Mouse (Mus musculus) intestine, embryonic 14.5 days (tissue): ENCODE results near the gene Coq7. TPM values are rescaled to one million over a fixed set of nuclear protein-coding genes. Genes with fewer than 3 reads are reported as not detected.

Experiments
- ATAC-seq: fragments of 200-750 bp; cut with Nextera tagmentation; replicated peaks from 2 replicates; pipeline ENCODE4 v1.8.0; 2017; ENCODE audit warnings: low read depth, moderate number of reproducible peaks, moderate TSS enrichment, moderate library complexity; ENCODE audit not compliant: low FRiP score, low TSS enrichment
- DNase-seq: peaks from one replicate; pipeline ENCODE4 v3.0.0-alpha.2; 2018; ENCODE audit warnings: low spot score
- H3K27ac ChIP-seq: fragments of 300-500 bp; sonication (generic); 2 replicates; pipeline ENCODE4 v1.5.1; 2014; ENCODE audit warnings: low read depth, mild to moderate bottlenecking, control low read depth
- H3K27me3 ChIP-seq: fragments of 300-500 bp; sonication (generic); replicated peaks from 2 replicates; pipeline ENCODE4 v1.6.1; 2014; ENCODE audit warnings: low read length, control low read depth; ENCODE audit not compliant: control insufficient read depth, insufficient read depth
- H3K36me3 ChIP-seq: fragments of 300-500 bp; sonication (generic); 2 replicates; pipeline ENCODE4 v1.6.1; 2014; ENCODE audit warnings: low read length, control low read depth; ENCODE audit not compliant: control insufficient read depth, insufficient read depth
- H3K4me1 ChIP-seq: fragments of 300-500 bp; sonication (generic); replicated peaks from 2 replicates; pipeline ENCODE4 v1.6.1; 2014; ENCODE audit warnings: low read length, control low read depth, mixed read lengths; ENCODE audit not compliant: control insufficient read depth, insufficient read depth
- H3K4me2 ChIP-seq: fragments of 300-500 bp; sonication (generic); 2 replicates; pipeline ENCODE4 v1.6.1; 2014; ENCODE audit warnings: low read length
- H3K4me3 ChIP-seq: fragments of 300-500 bp; sonication (generic); 2 replicates; pipeline ENCODE4 v1.5.1; 2014; ENCODE audit warnings: low read depth, low read length, control low read depth, mixed read lengths
- H3K9ac ChIP-seq: fragments of 300-500 bp; sonication (generic); 2 replicates; pipeline ENCODE4 v1.6.1; 2014; ENCODE audit warnings: mild to moderate bottlenecking, low read length
- H3K9me3 ChIP-seq: fragments of 300-500 bp; sonication (generic); 2 replicates; pipeline ENCODE4 v1.6.1; 2016; ENCODE audit warnings: low read length, control low read depth; ENCODE audit not compliant: control insufficient read depth
- WGBS: fragments of 180-500 bp; shearing (Covaris S2); extraction: QIAGEN DNeasy Blood & Tissue Kit; methylation state at CpG from one replicate; pipeline ENCODE4 v1.1.7; 2014; 5-methylcytosine and 5-hydroxymethylcytosine counted together
- polyA plus RNA-seq: library from polyadenylated mRNA; unstranded; fragments of >200 nt; fragmentation: Nextera tagmentation; extraction: Ambion mirVana; gene quantifications from 2 replicates; pipeline ENCODE4 v1.2.1, GENCODE M21; 2014

Gene Coq7
- polyA plus RNA-seq, 1 experiment from 2014 or later = 139 TPM

DNA sequence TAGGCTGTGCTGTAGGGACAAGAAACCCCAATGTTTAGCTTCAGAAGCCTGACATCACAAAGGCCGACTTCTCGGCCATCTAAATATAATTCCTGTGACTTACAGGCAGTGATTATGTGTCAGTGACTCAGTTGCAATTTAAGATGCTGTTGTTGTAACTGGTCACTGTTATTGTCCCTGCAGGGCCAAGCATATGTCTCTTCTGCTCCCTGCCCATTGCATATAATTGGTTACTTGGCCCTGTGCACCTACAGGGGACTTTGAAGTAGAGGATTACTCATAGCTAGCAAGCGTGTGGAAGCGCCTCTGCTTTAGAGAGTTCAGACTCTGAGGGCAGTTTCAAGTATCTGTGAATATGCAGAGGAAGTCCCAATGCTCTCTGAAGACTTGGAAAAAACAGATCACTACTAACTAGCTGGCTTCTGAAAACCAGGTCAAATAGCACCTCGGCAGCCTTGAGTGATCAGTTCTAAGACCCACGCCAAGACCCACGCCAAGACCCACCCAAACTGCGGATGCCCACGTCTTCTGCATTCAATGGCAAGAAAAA is 52.9 kb downstream of the Coq7 start:
- no peak overlapping the region for H3K4me3 ChIP-seq
- no peak overlapping the region for H3K4me2 ChIP-seq
- 84% methylated on average over 9 of the region's 9 CpGs for WGBS
- H3K27me3 ChIP-seq = no peaks in the 10 kb centered on the region
- ATAC-seq (no peak), DNase-seq (no peak)
- H3K36me3 ChIP-seq = peaks cover 7% of the 10 kb centered on the region
- no peaks in the 10 kb centered on the region for H3K9me3 ChIP-seq
- no peak overlapping the region for H3K9ac ChIP-seq
- no peak overlapping the region for H3K27ac ChIP-seq
- peaks cover 16% of the 10 kb centered on the region for H3K4me1 ChIP-seq

DNA sequence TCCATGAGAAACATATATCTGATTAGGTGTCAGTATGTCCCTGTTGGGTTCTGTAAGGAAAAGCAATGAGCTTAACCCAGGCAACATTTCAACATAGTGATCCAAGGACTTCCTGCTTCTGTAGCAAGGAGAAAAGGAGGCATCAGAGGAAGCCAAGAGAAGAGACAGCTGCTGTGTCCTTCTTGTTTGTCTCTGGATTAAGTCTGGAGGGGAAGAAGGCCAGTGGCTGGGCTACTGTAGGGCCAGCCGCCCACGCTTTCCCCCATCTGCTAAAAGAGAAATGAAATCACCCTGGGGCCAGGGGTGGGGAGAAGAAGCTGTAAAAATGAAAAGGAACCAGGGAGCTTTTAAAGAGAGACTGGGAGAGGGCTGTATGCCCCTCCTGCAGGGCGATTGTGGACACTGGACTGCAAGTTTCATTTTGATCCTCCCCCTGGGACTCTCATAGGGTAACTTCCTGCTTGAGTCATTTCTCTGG is 54.3 kb downstream of the Coq7 start:
- H3K27me3 ChIP-seq = no peaks in the 10 kb centered on the region
- H3K9ac ChIP-seq = no peak overlapping the region
- WGBS = 27% methylated on average over 3 of the region's 3 CpGs
- H3K36me3 ChIP-seq = no peaks in the 10 kb centered on the region
- no peak for ATAC-seq
- H3K4me1 ChIP-seq = peaks cover 16% of the 10 kb centered on the region
- no peak overlapping the region for H3K4me2 ChIP-seq
- H3K27ac ChIP-seq = peak overlapping the region; percentile 48
- DNase-seq = peak; percentile 65
- no peaks in the 10 kb centered on the region for H3K9me3 ChIP-seq
- no peak overlapping the region for H3K4me3 ChIP-seq

DNA sequence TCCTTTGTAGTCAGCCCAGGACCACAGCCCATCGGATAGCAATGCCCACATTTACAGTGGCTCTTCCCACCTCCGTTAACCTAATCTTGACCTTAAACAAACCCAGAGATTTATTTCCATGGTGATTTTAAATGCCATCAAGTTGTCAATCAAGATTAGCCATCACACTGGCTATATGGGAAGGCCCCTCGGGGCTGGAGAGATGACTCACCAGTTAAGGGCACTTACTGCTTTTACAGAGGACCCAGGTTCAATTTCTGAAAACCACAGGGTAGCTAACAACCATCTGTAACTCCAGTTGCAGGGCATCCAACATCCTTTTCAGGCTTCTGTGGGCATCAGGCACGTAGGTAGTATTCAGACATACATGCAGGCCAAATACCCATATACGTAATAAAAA is 56.7 kb downstream of the Coq7 start:
- Histone ChIP-seq H3K9ac (no peak overlapping the region), H3K27me3 (no peaks in the 10 kb centered on the region), H3K4me1 (peaks cover 16% of the 10 kb centered on the region), H3K4me2 (no peak overlapping the region), H3K9me3 (no peaks in the 10 kb centered on the region), H3K27ac (no peak overlapping the region), H3K4me3 (no peak overlapping the region), H3K36me3 (no peaks in the 10 kb centered on the region)
- DNase-seq = no peak
- 54% methylated on average over 5 of the region's 5 CpGs for WGBS
- ATAC-seq = no peak

DNA sequence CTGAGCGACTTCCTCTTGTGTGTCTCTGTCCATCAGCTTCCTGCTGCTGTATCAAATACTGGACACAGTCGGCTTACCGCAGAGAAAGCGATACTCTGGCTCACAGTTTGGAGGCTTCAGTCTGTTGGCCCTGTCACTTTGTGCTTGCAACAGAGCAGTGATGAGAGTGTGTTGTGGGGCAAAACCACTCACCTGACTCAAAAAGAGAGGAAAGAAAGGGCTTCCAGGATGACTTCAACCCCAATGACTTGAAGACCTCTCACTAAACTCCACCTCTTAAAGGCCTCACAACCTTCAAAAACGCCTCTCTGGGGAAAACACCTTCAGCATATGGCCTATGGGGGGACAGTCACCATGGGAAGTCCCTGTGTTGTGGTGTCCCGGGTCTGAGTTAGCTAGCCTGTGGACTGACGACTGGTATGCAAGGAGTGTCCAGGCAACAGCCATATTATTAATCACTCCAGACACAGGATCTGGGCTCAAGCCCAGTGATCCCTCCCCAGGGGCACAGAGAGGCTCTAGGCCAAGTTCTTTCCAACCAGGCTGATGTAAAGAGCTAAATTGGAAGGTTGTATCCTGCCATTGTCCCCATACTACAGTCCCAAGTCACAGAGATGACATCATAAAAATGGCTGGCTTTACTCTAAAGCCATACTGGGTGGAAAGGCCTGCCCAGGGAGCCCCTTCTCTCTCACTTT is 58.0 kb downstream of the Coq7 start:
- Histone ChIP-seq H3K9ac (no peak overlapping the region), H3K36me3 (no peaks in the 10 kb centered on the region), H3K4me2 (no peak overlapping the region), H3K9me3 (no peaks in the 10 kb centered on the region), H3K27me3 (no peaks in the 10 kb centered on the region), H3K27ac (no peak overlapping the region), H3K4me1 (peaks cover 22% of the 10 kb centered on the region), H3K4me3 (no peak overlapping the region)
- no peak for DNase-seq
- WGBS = 85% methylated on average over 7 of the region's 7 CpGs
- no peak for ATAC-seq

DNA sequence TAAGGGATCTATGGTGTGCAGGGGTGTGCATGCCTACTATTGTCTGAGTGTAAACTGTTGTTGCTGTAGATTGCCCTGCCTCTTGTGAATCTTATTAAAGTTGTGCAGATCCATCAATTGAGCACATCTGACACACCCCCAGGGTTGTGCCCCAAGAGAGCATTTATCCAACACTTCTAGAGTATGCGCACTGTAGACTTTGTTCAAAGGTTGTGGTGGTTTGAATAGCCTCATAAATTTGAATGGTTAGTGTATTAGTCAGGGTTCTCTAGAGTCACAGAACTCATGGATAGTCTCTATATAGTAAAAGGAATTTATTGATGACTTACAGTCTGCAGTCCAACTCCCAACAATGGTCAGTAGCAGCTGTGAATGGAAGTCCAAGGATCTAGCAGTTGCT is 60.3 kb downstream of the Coq7 start:
- 81% methylated on average over 1 of the region's 1 CpGs for WGBS
- no peak for ATAC-seq
- H3K36me3 ChIP-seq = no peaks in the 10 kb centered on the region

DNA sequence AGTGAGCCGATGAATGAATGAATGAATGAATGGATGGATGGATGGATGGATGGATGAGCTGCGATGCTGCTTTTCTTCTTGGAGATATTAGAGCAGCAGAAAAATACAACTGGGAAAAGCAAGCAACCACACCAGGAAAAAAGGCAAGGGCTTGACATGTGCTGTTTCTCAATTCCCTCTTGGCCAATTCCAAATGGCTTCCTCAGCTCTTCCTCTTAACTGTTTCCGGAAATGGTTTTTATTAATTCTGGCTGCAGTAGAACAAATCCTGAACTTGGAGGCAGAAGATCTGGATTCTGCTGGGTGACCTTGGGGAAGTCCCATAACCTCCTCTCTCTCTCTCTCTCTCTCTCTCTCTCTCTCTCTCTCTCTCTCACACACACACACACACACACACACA is 65.1 kb downstream of the Coq7 start:
- Histone ChIP-seq H3K36me3 (no peaks in the 10 kb centered on the region), H3K27ac (no peak overlapping the region), H3K9ac (no peak overlapping the region), H3K4me1 (peaks cover 16% of the 10 kb centered on the region), H3K27me3 (no peaks in the 10 kb centered on the region), H3K4me2 (no peak overlapping the region), H3K4me3 (no peak overlapping the region), H3K9me3 (no peaks in the 10 kb centered on the region)
- WGBS = 89% methylated on average over 3 of the region's 3 CpGs
- ATAC-seq = no peak
- DNase-seq = no peak

More for the DNA sequence above, 60.3 kb downstream of the Coq7 start:
- Histone ChIP-seq H3K4me3 (no peak overlapping the region), H3K9me3 (no peaks in the 10 kb centered on the region), H3K27ac (no peak overlapping the region), H3K27me3 (no peaks in the 10 kb centered on the region), H3K9ac (no peak overlapping the region), H3K4me1 (peaks cover 10% of the 10 kb centered on the region), H3K4me2 (no peak overlapping the region)
- DNase-seq = no peak

DNA sequence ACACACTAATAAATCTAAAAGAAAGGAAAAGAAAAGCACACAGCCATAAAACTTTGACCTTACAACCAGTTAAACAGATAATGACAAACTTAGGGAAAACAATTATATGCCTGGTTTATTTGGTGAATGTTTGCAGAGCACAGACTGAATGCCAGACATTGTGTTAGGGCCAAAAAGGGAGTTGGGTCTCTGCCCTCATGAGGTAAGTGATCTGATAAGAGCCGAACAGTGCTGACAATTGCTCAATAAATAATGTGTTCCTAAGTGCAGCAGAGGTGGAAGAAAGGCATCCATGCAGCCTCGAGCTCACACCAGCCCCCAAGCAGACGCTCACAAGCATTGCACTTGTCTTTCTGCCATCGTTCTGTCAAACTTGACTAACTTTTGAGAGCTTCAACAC is 68.7 kb downstream of the Coq7 start:
- 16% methylated on average over 4 of the region's 4 CpGs for WGBS
- Histone ChIP-seq H3K9ac (no peak overlapping the region), H3K27me3 (no peaks in the 10 kb centered on the region), H3K27ac (no peak overlapping the region), H3K4me1 (peaks cover 22% of the 10 kb centered on the region), H3K36me3 (no peaks in the 10 kb centered on the region), H3K4me2 (no peak overlapping the region), H3K4me3 (no peak overlapping the region), H3K9me3 (no peaks in the 10 kb centered on the region)
- ATAC-seq (no peak), DNase-seq (peak; percentile 52)

DNA sequence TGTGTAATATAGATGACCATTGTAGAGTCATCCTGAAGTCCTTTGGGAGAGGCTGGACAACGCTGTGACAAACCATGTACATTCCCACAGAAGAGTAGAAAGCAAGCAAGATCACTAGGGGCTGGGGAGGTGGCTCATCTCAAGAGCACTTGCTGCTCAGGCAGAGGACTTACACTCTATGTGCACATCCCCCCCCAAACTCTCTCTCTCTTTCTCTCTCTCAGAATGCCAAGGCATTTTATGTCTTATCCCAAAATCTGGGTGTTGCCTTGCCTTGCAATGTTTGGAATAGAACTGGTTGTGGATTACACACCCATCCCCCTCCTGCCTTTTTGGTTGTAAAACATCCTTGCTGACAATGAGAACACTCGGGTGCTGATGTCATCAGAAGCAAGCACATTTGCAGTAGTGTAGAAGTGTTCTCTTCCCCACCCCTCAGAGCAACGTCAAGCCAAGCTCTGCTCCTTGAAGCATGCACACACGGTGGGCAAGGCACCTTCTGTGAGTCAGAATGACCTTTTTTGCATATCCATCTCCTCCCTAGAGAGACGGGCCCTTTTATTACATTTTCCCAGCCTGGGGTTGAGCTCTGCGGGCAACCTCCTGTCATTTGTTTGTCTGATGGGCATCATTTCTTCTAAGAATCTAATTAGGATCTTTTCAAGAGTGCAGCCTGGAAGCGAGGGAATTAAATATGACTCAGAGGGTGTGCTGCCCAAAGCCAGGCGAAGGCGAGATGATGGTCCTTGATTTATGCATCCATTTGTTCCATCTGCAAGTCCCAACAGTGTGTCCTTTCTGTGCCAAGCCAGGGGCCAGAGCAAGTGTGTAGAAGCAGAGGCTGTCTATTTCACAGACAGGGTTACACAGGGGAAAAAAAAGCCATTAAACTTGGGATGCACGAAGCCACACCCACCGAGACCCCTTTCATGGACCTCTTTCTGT is 70.1 kb downstream of the Coq7 start:
- Histone ChIP-seq H3K4me3 (no peak overlapping the region), H3K27me3 (no peaks in the 10 kb centered on the region), H3K9ac (no peak overlapping the region), H3K27ac (0 out of 2 replicates have a peak overlapping the region, but pooled peaks have one; percentile 11), H3K9me3 (no peaks in the 10 kb centered on the region), H3K36me3 (no peaks in the 10 kb centered on the region), H3K4me1 (peaks cover 22% of the 10 kb centered on the region), H3K4me2 (no peak overlapping the region)
- 0 out of 2 replicates have a peak, but pooled peaks have one; percentile 34 for ATAC-seq
- WGBS = 38% methylated on average over 11 of the region's 11 CpGs
- peak; percentile 49 for DNase-seq
